Comparison of ENCODE assay signal across 19 mouse cellular contexts in genomic region chr1:166147657-166148056, GRCm38 (mm10). TPM values are rescaled to one million over a fixed set of nuclear protein-coding genes. Genes with fewer than 3 reads are reported as not detected.
"Had no signal": no experiment of that assay in that cellular context is flagged by ENCODE, and none has a peak within 500 bp of the region (broad histone marks: within the 10 kb centered on the region; RNA-seq: fewer than 3 reads in every experiment).

No protein-coding gene starts in this region.

- H3K9ac ChIP-seq: limb, embryonic 15.5 days; lung, embryonic 14.5 days; midbrain, embryonic 13.5 days had no signal

- H3K27me3 ChIP-seq: limb, embryonic 15.5 days had no signal

- H3K36me3 ChIP-seq: limb, embryonic 15.5 days; midbrain, embryonic 13.5 days had no signal

- H3K9me3 ChIP-seq: limb, embryonic 15.5 days; midbrain, embryonic 13.5 days had no signal

- H3K4me1 ChIP-seq: limb, embryonic 15.5 days had no signal

- ATAC-seq: inflammation-experienced regulatory T-cells, adult 6 months; intestine, postnatal 0 days; midbrain, embryonic 13.5 days had no signal

- DNase-seq: kidney, adult 9 months; kidney, postnatal 36 days; layer of hippocampus, adult 9-11 months; layer of hippocampus, postnatal 36 days; lung, embryonic 14.5 days; lung, postnatal 14 days; thymus, postnatal 25 days had no signal

- H3K27ac ChIP-seq: kidney, postnatal 0 days; limb, embryonic 15.5 days; macrophage; midbrain, embryonic 13.5 days; stomach, postnatal 0 days had no signal

- H3K4me3 ChIP-seq: limb, embryonic 15.5 days; midbrain, embryonic 13.5 days had no signal

- H3K4me2 ChIP-seq: limb, embryonic 15.5 days; lung, embryonic 14.5 days; midbrain, embryonic 13.5 days had no signal

RNA-seq across cellular contexts. Expression of gene Gpa33, which starts 17.6 kb away (rescaled TPM):
- total RNA-seq: layer of hippocampus, adult 18-20 months; layer of hippocampus, postnatal 36 days; left cerebral cortex, adult 8-10 months; left cerebral cortex, postnatal 25 days; midbrain, postnatal 0 days had no signal
- polyA plus RNA-seq: inflammation-experienced regulatory T-cells, adult 6 months; lung, embryonic 14.5 days; macrophage; midbrain, embryonic 13.5 days; neural tube, embryonic 14.5 days had no signal

RNA-seq across cellular contexts. Expression of gene Dusp27, which starts 19.9 kb away (rescaled TPM):
- total RNA-seq: layer of hippocampus, postnatal 36 days had no signal
- polyA plus RNA-seq: inflammation-experienced regulatory T-cells, adult 6 months had no signal
